Mouse (Mus musculus) hindbrain, embryonic 12.5 days (tissue): Measurements from ENCODE around the gene Tmem56. TPM values are rescaled to one million over a fixed set of nuclear protein-coding genes. Genes with fewer than 3 reads are reported as not detected.

Experiments
- ATAC-seq: fragments of 200-750 bp; cut with Nextera tagmentation; 2 replicates; pipeline ENCODE4 v1.8.0; 2017; ENCODE audit warnings: moderate TSS enrichment; ENCODE audit not compliant: low FRiP score
- H3K27ac ChIP-seq: fragments of 300-500 bp; sonication (generic); 2 replicates; pipeline ENCODE4 v1.5.1; 2016; ENCODE audit warnings: mild to moderate bottlenecking
- H3K27me3 ChIP-seq: fragments of 300-500 bp; sonication (generic); 2 replicates; pipeline ENCODE4 v1.6.1; 2016; ENCODE audit warnings: mild to moderate bottlenecking
- H3K36me3 ChIP-seq: fragments of 300-500 bp; sonication (generic); 2 replicates; pipeline ENCODE4 v1.6.1; 2016; ENCODE audit warnings: mild to moderate bottlenecking
- H3K4me1 ChIP-seq: fragments of 300-500 bp; sonication (generic); 2 replicates; pipeline ENCODE4 v1.6.1; 2016
- H3K4me2 ChIP-seq: fragments of 300-500 bp; sonication (generic); replicated peaks from 2 replicates; pipeline ENCODE4 v1.6.1; 2016; ENCODE audit warnings: mild to moderate bottlenecking
- H3K4me3 ChIP-seq: fragments of 300-500 bp; sonication (generic); 2 replicates; pipeline ENCODE4 v1.5.1; 2016; ENCODE audit warnings: mild to moderate bottlenecking
- H3K9ac ChIP-seq: fragments of 300-500 bp; sonication (generic); 2 replicates; pipeline ENCODE4 v1.6.1; 2016; ENCODE audit warnings: mild to moderate bottlenecking, moderate library complexity
- H3K9me3 ChIP-seq: fragments of 300-500 bp; sonication (generic); replicated peaks from 2 replicates; pipeline ENCODE4 v1.6.1; 2016; ENCODE audit warnings: mild to moderate bottlenecking
- WGBS: fragments of 180-500 bp; shearing (Covaris S2); methylation state at CpG from one replicate; pipeline ENCODE4 v1.1.7; 2016; 5-methylcytosine and 5-hydroxymethylcytosine counted together
- polyA plus RNA-seq: library from polyadenylated mRNA; unstranded; fragments of >200 nt; fragmentation: Nextera tagmentation; extraction: Ambion mirVana; gene quantifications from 2 replicates; pipeline ENCODE4 v1.2.1, GENCODE M21; 2016

Gene Tmem56
- polyA plus RNA-seq, 1 experiment from 2014 or later = 1.2 TPM

GRCm38 (mm10) chr3:121309429-121309828 is 26.5 kb upstream of the Tmem56 start:
- Histone ChIP-seq H3K4me1 (peaks cover 11% of the 10 kb centered on the region; the same call in 1 of the 2 replicates), H3K9ac (no peak overlapping the region), H3K9me3 (no peaks in the 10 kb centered on the region), H3K4me3 (no peak overlapping the region), H3K27me3 (no peaks in the 10 kb centered on the region), H3K4me2 (no peak overlapping the region), H3K27ac (no peak overlapping the region), H3K36me3 (no peaks in the 10 kb centered on the region)
- ATAC-seq = no peak
- WGBS = 73% methylated on average over 4 of the region's 4 CpGs

DNA sequence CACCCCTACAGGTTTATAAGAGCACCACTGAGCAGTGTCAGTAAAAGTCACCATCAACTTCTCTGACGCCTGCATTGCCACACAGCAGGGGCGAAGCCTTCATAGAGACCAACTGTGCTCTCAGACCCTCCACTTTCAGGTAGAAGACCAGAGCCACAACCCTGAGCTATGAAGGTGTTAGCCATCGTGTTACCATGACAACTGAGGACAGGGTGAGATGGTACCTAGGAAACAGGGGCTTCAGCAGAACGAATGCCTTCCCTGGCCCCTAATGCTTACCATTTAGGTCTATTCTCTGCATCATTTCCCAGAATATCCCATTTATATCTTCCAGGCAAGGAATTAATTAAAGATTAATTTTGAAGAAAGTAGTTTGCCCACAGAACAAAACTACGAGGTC is 26.0 kb upstream of the Tmem56 start:
- Histone ChIP-seq H3K4me2 (no peak overlapping the region), H3K4me3 (no peak overlapping the region), H3K4me1 (peaks cover 11% of the 10 kb centered on the region; the same call in 1 of the 2 replicates), H3K27me3 (no peaks in the 10 kb centered on the region), H3K9ac (no peak overlapping the region), H3K27ac (no peak overlapping the region), H3K36me3 (no peaks in the 10 kb centered on the region), H3K9me3 (no peaks in the 10 kb centered on the region)
- peak; percentile 19; the same call in 1 of the 2 replicates for ATAC-seq
- 89% methylated on average over 5 of the region's 5 CpGs for WGBS

GRCm38 (mm10) chr3:121307532-121308234 is 24.8 kb upstream of the Tmem56 start:
- ATAC-seq = peak; percentile 81
- Histone ChIP-seq H3K4me3 (no peak overlapping the region), H3K4me2 (no peak overlapping the region), H3K9ac (no peak overlapping the region), H3K27me3 (no peaks in the 10 kb centered on the region), H3K9me3 (no peaks in the 10 kb centered on the region), H3K36me3 (no peaks in the 10 kb centered on the region), H3K27ac (no peak overlapping the region), H3K4me1 (peaks cover 3% of the 10 kb centered on the region; the same call in 1 of the 2 replicates)
- WGBS = 74% methylated on average over 7 of the region's 7 CpGs

- Histone ChIP-seq H3K9me3 (no peaks in the 10 kb centered on the region), H3K36me3 (no peaks in the 10 kb centered on the region), H3K27me3 (no peaks in the 10 kb centered on the region), H3K9ac (no peak overlapping the region), H3K4me2 (no peak overlapping the region), H3K27ac (no peak overlapping the region), H3K4me3 (no peak overlapping the region), H3K4me1 (peaks cover 3% of the 10 kb centered on the region; the same call in 1 of the 2 replicates)
- no peak for ATAC-seq
- WGBS = 90% methylated on average over 7 of the region's 7 CpGs
Observed at GRCm38 (mm10) chr3:121306641-121307040, 23.7 kb upstream of the Tmem56 start.

DNA sequence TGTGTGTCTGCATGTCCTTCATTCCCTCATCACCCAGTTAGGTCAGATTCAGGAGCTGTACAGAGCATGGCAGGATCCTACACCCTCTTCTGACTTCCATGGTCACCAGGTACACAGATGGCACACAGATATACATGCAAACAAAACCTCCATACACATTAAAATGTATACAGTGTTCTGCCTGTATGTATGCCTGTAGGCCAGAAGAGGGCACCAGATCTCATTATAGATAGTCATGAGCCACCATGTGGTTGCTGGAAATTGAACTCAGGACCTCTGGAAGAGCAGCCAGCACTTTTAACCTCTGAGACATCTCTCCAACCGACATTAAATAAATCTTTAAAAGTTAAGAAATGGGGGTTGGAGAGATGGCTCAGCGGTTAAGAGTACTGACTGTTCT is 11.3 kb upstream of the Tmem56 start:
- H3K9ac ChIP-seq = no peak overlapping the region
- H3K27ac ChIP-seq = no peak overlapping the region
- H3K27me3 ChIP-seq = no peaks in the 10 kb centered on the region
- WGBS = 81% methylated on average over 2 of the region's 2 CpGs
- ATAC-seq = no peak
- no peak overlapping the region for H3K4me3 ChIP-seq
- peaks cover 7% of the 10 kb centered on the region for H3K4me1 ChIP-seq
- no peaks in the 10 kb centered on the region for H3K36me3 ChIP-seq
- H3K9me3 ChIP-seq = no peaks in the 10 kb centered on the region
- H3K4me2 ChIP-seq = no peak overlapping the region

DNA sequence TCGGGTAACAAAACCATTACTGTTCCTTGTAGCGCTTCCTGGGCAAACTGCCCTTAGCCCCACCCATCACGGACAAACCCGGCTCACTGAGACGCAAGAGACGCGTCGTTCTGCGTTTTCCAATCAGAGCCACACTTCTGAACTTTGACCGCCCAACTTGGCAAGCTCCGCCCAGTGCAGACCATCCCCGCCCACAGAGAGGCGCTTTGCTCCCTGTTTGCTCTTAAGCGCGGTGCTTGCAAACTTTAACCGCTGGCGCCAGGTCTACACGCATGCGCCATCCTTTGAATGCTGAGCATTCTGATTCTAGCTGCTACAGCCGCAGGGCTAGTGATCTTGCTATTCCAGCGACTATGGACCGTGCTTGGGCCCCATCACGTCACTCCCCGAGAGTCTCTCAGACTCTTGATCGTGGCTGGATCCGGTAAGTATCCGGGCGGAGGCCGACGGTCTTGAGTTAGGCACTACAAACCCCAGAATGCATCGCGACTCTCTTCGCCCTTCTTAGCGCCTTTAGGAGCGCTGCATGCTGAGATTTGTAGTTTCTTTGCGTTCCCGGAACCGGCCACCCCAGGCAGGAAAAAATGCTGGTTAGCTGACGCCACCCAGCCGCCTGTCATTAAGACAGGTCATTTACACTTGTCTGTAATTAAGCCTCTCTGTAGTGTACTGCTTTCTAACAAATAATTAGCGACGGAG is 8.8 kb upstream of the Tmem56 start, which contains the start of gene Alg14:
Alg14 (plus strand) TSS at position 214 of the 699 bp plus-strand sequence.
- Histone ChIP-seq H3K36me3 (no peaks in the 10 kb centered on the region), H3K4me3 (peak within 1 kb of the TSS; percentile 59), H3K9ac (peak within 1 kb of the TSS; percentile 58), H3K4me2 (peak within 1 kb of the TSS; percentile 58), H3K4me1 (peaks cover 7% of the 10 kb centered on the region), H3K27ac (peak within 1 kb of the TSS; percentile 92), H3K27me3 (no peaks in the 10 kb centered on the region), H3K9me3 (no peaks in the 10 kb centered on the region)
- WGBS = under 1% methylated on average over 42 of the region's 42 CpGs
- peak; percentile 96 for ATAC-seq

- Histone ChIP-seq H3K4me2 (peak overlapping the region; percentile 58), H3K4me3 (peak overlapping the region; percentile 59), H3K4me1 (peaks cover 7% of the 10 kb centered on the region), H3K36me3 (no peaks in the 10 kb centered on the region), H3K9me3 (no peaks in the 10 kb centered on the region), H3K27me3 (no peaks in the 10 kb centered on the region), H3K27ac (peak overlapping the region; percentile 92), H3K9ac (peak overlapping the region; percentile 58)
- ATAC-seq = no peak
- 7% methylated on average over 7 of the region's 7 CpGs for WGBS
Observed at GRCm38 (mm10) chr3:121291225-121291559, 8.3 kb upstream of the Tmem56 start.

DNA sequence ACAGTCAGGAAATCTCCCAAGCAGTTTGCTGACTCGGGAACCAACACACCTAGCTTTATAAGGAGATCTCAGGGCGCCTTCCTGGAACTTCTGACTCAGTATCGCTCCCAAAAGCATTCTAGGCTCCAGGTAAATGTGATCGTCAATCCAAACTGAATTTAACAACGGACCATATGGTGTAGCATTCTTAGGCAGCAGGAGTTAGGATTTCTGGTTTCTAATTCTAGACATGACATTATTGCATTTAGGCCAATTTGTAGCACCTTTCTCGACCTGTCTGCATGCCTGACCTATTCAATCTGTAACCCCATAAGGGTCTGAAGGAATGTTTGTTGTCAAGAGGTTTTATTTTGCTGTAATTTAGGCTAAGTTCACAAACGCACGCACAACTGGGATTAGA is 7.8 kb upstream of the Tmem56 start:
- H3K4me3 ChIP-seq = peak overlapping the region; percentile 59; the same call in 1 of the 2 replicates

DNA sequence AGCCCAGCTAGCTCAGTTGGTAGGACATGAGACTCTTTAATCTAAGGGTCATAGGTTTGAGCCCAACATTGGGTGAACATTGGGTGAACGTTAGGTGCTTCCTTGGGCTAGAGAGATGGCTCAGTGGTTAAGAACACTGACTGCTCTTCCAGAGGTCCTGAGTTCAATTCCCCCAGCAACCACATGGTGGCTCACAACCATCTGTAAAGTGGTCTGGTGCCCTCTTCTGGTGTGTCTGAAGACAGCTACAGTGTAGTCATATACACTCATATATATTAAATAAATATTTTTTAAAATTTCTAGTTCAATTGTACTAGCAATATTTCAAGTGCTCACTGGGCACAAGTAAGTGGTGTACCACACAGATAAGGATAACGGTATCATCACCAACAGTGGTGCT is 4.3 kb upstream of the Tmem56 start:
- 96% methylated on average over 2 of the region's 2 CpGs for WGBS
- no peak for ATAC-seq
- H3K9ac ChIP-seq = no peak overlapping the region
- H3K4me2 ChIP-seq = no peak overlapping the region
- no peak overlapping the region for H3K27ac ChIP-seq
- H3K9me3 ChIP-seq = no peaks in the 10 kb centered on the region
- no peaks in the 10 kb centered on the region for H3K27me3 ChIP-seq
- no peaks in the 10 kb centered on the region for H3K36me3 ChIP-seq
- peaks cover 5% of the 10 kb centered on the region for H3K4me1 ChIP-seq
- no peak overlapping the region for H3K4me3 ChIP-seq

More for the DNA sequence above, 7.8 kb upstream of the Tmem56 start:
- no peak for ATAC-seq
- H3K27me3 ChIP-seq = no peaks in the 10 kb centered on the region
- peak overlapping the region; percentile 58 for H3K4me2 ChIP-seq
- H3K9me3 ChIP-seq = no peaks in the 10 kb centered on the region
- H3K9ac ChIP-seq = peak overlapping the region; percentile 58
- peaks cover 7% of the 10 kb centered on the region for H3K4me1 ChIP-seq
- peak overlapping the region; percentile 92; the same call in 1 of the 2 replicates for H3K27ac ChIP-seq
- H3K36me3 ChIP-seq = no peaks in the 10 kb centered on the region
- 80% methylated on average over 8 of the region's 8 CpGs for WGBS

- Histone ChIP-seq H3K36me3 (no peaks in the 10 kb centered on the region), H3K27me3 (no peaks in the 10 kb centered on the region), H3K9me3 (no peaks in the 10 kb centered on the region), H3K4me2 (no peak overlapping the region), H3K9ac (no peak overlapping the region), H3K4me1 (no peaks in the 10 kb centered on the region), H3K4me3 (no peak overlapping the region), H3K27ac (no peak overlapping the region)
- 92% methylated on average over 6 of the region's 6 CpGs for WGBS
- ATAC-seq = no peak
Observed at GRCm38 (mm10) chr3:121285219-121285618, 2.3 kb upstream of the Tmem56 start.

- Histone ChIP-seq H3K9me3 (no peaks in the 10 kb centered on the region), H3K27ac (no peak overlapping the region), H3K36me3 (no peaks in the 10 kb centered on the region), H3K4me1 (no peaks in the 10 kb centered on the region), H3K4me2 (no peak overlapping the region), H3K4me3 (no peak overlapping the region), H3K27me3 (no peaks in the 10 kb centered on the region), H3K9ac (no peak overlapping the region)
- 88% methylated on average over 14 of the region's 14 CpGs for WGBS
- no peak for ATAC-seq
Observed at GRCm38 (mm10) chr3:121279679-121280078, 3.2 kb downstream of the Tmem56 start.

DNA sequence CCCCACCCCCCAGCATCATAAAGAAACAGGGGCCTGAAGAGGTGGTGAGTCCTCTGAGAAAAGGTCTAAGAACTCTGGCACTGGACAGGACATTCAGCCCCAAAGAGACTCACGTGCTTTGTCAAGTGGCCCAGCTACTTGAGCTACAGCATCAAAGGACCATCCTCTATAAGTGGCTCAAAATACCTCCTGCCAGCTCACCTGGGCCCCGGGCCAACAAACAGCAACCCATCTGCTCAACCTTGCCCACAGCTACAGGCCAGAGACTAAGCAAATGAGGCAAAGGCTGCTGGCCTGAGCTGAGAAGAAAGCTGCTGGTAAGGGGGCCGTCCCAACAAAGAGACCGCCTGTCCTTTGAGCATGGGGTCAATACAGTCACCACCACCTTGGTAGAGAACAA is 5.3 kb downstream of the Tmem56 start:
- Histone ChIP-seq H3K4me2 (no peak overlapping the region), H3K27me3 (no peaks in the 10 kb centered on the region), H3K36me3 (no peaks in the 10 kb centered on the region), H3K4me1 (no peaks in the 10 kb centered on the region), H3K9me3 (no peaks in the 10 kb centered on the region), H3K9ac (no peak overlapping the region), H3K4me3 (no peak overlapping the region), H3K27ac (no peak overlapping the region)
- WGBS = 90% methylated on average over 4 of the region's 4 CpGs
- no peak for ATAC-seq
